ENCODE assay signal across 9 mouse cellular contexts in the genomic region with DNA sequence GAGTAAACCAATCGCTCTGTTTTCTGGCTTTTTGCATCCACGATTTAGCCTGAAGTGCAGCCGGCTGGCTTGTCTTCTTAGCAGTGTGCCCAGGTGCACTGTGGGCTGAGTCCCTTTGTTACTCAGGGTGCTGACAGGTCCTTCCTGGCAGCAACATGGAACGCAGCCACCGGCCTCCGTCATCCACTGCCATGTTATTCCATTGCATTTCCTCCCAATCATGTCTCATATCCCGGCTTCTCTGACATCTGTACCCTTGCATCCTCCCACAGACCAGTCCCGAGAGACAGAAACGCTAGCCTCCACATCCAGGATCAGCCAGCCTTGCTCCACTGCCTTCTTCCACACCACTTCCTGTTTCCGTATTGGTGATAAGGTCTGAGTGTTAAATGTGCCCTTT.
A peak's percentile ranks its signal among the peaks of the same experiment; 100 is the strongest.
DNase-seq lines count a peak whose midpoint lies in the region; ATAC-seq and TF ChIP-seq lines count a peak whose summit lies in the region.
"Had no signal": no experiment of that assay in that cellular context is flagged by ENCODE, and none has a peak within 500 bp of the region (broad histone marks: within the 10 kb centered on the region; RNA-seq: fewer than 3 reads in every experiment).

No protein-coding gene starts in this region.

- no peak for TF ChIP-seq EP300 in stomach, postnatal 0 days (optimal IDR thresholded peaks at IDR 0.05)

- H3K4me3 ChIP-seq in stomach, embryonic 15.5 days (replicated peaks): no peak overlapping the region
- no peak overlapping the region for H3K4me3 ChIP-seq in stomach, postnatal 0 days (ENCODE audit: low read depth, low read length)
- H3K4me3 ChIP-seq in embryonic facial prominence, embryonic 14.5 days (ENCODE audit: low read depth, low read length): no peak overlapping the region

- no peaks in the 10 kb centered on the region for H3K9me3 ChIP-seq in stomach, embryonic 15.5 days
- no peaks in the 10 kb centered on the region for H3K9me3 ChIP-seq in stomach, postnatal 0 days (ENCODE audit: control insufficient read depth, low read length)
- H3K9me3 ChIP-seq in embryonic facial prominence, embryonic 14.5 days (ENCODE audit: control insufficient read depth, low read length): peaks cover 18% of the 10 kb centered on the region

- H3K4me2 ChIP-seq in stomach, embryonic 15.5 days: no peak overlapping the region
- no peak overlapping the region for H3K4me2 ChIP-seq in stomach, postnatal 0 days (replicated peaks; ENCODE audit: low read depth)
- peak overlapping the region; percentile 16; the same call in 1 of the 2 replicates for H3K4me2 ChIP-seq in embryonic facial prominence, embryonic 14.5 days (ENCODE audit: low read depth, low read length)

- no peaks in the 10 kb centered on the region for H3K27me3 ChIP-seq in stomach, embryonic 15.5 days (replicated peaks)
- no peaks in the 10 kb centered on the region for H3K27me3 ChIP-seq in stomach, postnatal 0 days (ENCODE audit: control insufficient read depth, insufficient read depth, low read length)
- no peaks in the 10 kb centered on the region for H3K27me3 ChIP-seq in embryonic facial prominence, embryonic 14.5 days (replicated peaks; ENCODE audit: control insufficient read depth, insufficient read depth, low read length)

- no peak for ATAC-seq in stomach, embryonic 15.5 days (ENCODE audit: insufficient read depth, low FRiP score, low read depth)
- no peak for ATAC-seq in stomach, postnatal 0 days (ENCODE audit: low FRiP score, low TSS enrichment)
- 0 out of 2 replicates have a peak, but pooled peaks have one; percentile 47 for ATAC-seq in embryonic facial prominence, embryonic 14.5 days (ENCODE audit: low read depth)
- no peak for ATAC-seq in CD4-positive, CD25-positive, alpha-beta regulatory T cell, adult 4 months

- no peak for DNase-seq in stomach, postnatal 0 days (ENCODE audit: low spot score)
- peak; percentile 55 for DNase-seq in embryonic facial prominence, embryonic 14.5 days (ENCODE audit: low spot score)
- peak; percentile 58 for DNase-seq in heart, postnatal 4 days
- peak; percentile 15 for DNase-seq in lung, postnatal 10 days
- no peak for DNase-seq in urinary bladder, postnatal 10 days (ENCODE audit: low spot score)
- no peak for DNase-seq in gastrocnemius, adult 18-20 months (ENCODE audit: low spot score)
- DNase-seq: cerebellum, postnatal 14 days had no signal

- TF ChIP-seq CTCF in stomach, postnatal 0 days (IDR thresholded peaks at IDR 0.05; ENCODE audit: low read depth): no peak

- H3K9ac ChIP-seq in stomach, embryonic 15.5 days: no peak overlapping the region
- H3K9ac ChIP-seq in stomach, postnatal 0 days (ENCODE audit: low read length): no peak overlapping the region
- H3K9ac ChIP-seq in embryonic facial prominence, embryonic 14.5 days (ENCODE audit: low read depth, low read length): no peak overlapping the region; the same call in 1 of the 2 replicates

- 0 out of 2 replicates have a peak overlapping the region, but pooled peaks have one; percentile 7 for H3K27ac ChIP-seq in stomach, embryonic 15.5 days
- H3K27ac ChIP-seq in stomach, postnatal 0 days (replicated peaks): no peak overlapping the region
- H3K27ac ChIP-seq in embryonic facial prominence, embryonic 14.5 days (replicated peaks; ENCODE audit: low read depth, low read length): peak overlapping the region; percentile 61

- 52% methylated on average over 10 of the region's 10 CpGs for whole genome bisulfite sequencing in stomach, embryonic 15.5 days
- 68% methylated on average over 10 of the region's 10 CpGs for WGBS in stomach, postnatal 0 days
- WGBS in embryonic facial prominence, embryonic 14.5 days: 13% methylated on average over 10 of the region's 10 CpGs

- H3K4me1 ChIP-seq in stomach, embryonic 15.5 days: peaks cover 5% of the 10 kb centered on the region; the same call in 1 of the 2 replicates
- H3K4me1 ChIP-seq in stomach, postnatal 0 days (replicated peaks; ENCODE audit: control insufficient read depth, insufficient read depth): no peaks in the 10 kb centered on the region
- peaks cover 11% of the 10 kb centered on the region for H3K4me1 ChIP-seq in embryonic facial prominence, embryonic 14.5 days (ENCODE audit: control insufficient read depth, insufficient read depth, low read length)

- H3K36me3 ChIP-seq in stomach, embryonic 15.5 days: no peaks in the 10 kb centered on the region
- no peaks in the 10 kb centered on the region for H3K36me3 ChIP-seq in stomach, postnatal 0 days (ENCODE audit: control insufficient read depth, insufficient read depth, low read length)
- no peaks in the 10 kb centered on the region for H3K36me3 ChIP-seq in embryonic facial prominence, embryonic 14.5 days (ENCODE audit: control insufficient read depth, insufficient read depth, low read length)

Comparison
In these comparisons a context has a peak if more than half of its experiments do, and no peak if none do; other contexts are left out.
1. DNase-seq: peak in embryonic facial prominence, embryonic 14.5 days (single experiment), heart, postnatal 4 days (single experiment) and lung, postnatal 10 days (single experiment); none in stomach, postnatal 0 days (single experiment), urinary bladder, postnatal 10 days (single experiment) and gastrocnemius, adult 18-20 months (single experiment).